Mouse (Mus musculus) heart, adult 18-20 months (tissue): ENCODE data around the gene Slc4a2. TPM values are rescaled to one million over a fixed set of nuclear protein-coding genes. Genes with fewer than 3 reads are reported as not detected.

Experiments used
- DNase-seq, 2 experiments: peaks; one replicate each; pipeline ENCODE4 v3.0.0; 2021 to 2022; ENCODE audit warnings: mixed read lengths in 1 of 2
- total RNA-seq, 2 experiments: library from RNA; stranded (reverse); gene quantifications; 2 replicates each; pipeline ENCODE4 v1.2.3; 2021

Gene Slc4a2
- total RNA-seq, 2 experiments from 2014 or later, result 25.5 to 30.3 TPM

DNA sequence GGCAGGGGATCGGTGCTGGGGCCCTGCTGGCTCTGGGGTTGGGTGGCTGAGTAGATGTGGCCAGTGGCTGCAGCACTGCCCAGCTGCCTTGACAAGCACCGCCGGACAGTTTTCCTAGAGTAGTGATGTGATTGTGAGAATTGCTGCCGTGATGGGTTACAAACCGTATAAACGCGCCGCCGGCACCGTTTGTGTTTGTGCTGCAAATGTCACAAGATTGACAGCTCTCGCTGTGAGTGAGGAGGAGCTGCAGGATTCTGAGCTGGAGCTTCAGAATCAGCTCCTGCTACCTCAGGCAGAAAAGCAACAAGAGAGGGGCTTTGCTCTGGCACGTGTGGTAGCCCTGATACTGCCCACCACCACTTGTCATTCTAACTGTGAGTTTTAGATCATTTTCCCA lies 43.1 kb downstream of the Slc4a2 start:
- DNase-seq, result no peak

DNA sequence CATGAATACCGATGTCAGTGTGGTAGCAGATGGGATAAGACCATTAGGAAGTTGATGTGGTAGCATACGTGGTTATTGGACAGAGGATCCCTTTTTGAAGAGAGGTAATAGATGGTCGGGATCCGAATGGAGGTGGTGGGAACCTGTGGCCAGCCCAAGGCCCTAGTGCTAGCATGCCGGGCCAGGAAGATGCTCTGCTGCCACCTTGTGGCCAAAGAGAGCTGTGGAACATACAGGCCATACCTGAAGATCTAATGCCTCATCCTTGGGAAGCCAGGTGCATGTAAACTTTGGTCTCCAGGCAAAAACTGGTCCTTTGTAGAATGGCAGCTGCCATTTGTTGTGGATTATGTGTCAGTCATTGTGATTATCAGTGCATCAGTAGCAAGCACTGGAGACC lies 47.0 kb downstream of the Slc4a2 start:
- peak; percentile 77 to 88 for DNase-seq

DNA sequence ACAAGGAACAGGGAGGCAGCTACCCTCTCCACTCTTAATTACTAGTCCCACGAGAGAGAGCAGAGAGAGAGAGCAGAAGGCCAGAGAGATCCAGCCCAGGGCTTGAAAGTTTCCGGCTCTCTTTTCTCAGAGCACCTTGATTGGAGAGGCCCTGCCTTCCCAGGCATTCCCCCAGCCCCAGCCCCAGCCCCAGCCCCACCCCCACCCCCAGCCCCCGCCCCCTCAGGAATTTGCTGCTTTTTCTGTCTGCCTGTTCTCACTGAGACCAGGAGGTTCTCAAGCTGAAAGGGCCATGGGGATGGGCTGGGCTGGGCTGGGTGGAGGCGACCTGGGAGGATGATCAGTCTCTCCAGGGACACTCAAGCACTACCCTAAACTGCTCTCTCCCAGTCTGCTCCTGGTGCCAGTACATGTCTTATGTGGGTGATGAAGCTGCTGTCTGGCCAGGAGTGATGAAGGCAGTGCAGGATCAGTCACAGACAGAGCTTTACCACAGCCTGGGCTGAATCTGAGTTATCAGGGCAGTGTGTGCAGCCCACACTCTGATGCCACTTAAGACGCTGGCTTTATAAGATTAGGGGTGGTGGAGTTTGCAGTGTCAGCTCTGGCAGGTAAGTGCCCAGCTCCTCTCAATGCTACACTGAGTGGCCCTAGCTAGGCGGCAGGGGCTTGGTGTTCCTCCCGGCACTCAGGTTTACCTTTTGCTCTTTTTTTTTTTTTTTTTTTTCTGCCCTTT lies 49.4 kb downstream of the Slc4a2 start:
- no peak for DNase-seq

DNA sequence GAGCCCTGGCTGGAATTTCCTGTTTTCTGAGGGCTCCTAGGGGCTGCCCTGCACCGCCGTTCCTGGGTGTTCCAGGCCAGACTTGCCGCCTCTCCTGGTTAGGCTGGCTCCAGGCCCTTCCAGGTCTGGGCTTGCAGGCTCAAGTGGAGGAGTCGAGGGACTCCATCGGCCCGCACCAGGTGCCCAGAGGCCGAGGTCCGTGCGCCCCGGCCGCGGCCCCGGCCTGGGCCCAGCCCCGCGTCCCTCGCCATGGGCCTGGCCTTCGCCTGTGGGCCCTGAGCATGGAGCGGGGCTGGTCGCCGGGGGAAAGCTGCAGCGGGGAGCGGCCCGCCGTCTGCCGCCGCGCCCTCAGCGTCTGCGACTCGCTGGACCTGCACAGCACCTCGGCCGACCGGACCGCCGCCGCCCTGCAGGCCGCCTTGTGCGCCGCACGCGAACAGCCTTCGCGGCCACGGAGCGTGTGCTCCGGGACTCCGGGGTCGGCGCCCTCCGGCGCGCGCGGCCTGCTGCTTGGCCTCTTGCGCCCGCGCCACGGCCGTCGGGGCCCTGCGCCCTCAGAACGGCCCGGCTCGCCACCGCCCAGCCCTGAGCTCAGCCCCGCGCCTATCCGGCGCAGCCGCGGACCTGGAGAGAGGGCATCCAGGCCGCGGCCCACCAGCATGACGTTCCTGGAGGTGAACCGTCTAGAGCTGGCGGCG lies 50.5 kb downstream of the Slc4a2 start:
- no peak for DNase-seq

DNA sequence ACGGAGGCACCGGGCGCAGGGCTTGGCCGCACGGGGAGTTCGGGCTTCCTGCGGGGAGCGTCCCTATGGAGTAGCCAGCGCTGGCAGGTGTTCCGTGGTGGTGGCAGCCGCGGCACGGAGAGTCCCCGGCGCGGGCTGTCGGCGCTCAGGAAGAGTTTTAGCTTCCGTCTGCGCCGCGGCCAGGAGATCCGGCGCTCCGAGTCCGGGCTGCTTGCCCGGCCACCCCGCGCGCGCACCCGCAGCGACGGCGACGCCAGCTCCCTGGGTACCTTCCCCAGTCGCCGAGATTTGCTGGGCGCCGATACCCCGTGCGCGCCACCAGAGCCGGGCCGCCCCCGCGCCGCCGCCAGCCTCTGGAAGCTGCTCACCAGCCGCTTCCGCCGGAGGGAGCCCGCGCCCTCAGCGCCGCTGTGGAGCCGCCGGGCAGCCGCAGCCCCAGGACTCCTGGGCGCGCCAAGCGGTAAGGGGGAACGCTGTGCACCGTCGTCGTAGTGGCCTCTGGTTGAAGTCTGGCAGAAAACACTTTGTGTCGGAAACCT lies 51.2 kb downstream of the Slc4a2 start:
- DNase-seq, result peak; percentile 57 to 59

DNA sequence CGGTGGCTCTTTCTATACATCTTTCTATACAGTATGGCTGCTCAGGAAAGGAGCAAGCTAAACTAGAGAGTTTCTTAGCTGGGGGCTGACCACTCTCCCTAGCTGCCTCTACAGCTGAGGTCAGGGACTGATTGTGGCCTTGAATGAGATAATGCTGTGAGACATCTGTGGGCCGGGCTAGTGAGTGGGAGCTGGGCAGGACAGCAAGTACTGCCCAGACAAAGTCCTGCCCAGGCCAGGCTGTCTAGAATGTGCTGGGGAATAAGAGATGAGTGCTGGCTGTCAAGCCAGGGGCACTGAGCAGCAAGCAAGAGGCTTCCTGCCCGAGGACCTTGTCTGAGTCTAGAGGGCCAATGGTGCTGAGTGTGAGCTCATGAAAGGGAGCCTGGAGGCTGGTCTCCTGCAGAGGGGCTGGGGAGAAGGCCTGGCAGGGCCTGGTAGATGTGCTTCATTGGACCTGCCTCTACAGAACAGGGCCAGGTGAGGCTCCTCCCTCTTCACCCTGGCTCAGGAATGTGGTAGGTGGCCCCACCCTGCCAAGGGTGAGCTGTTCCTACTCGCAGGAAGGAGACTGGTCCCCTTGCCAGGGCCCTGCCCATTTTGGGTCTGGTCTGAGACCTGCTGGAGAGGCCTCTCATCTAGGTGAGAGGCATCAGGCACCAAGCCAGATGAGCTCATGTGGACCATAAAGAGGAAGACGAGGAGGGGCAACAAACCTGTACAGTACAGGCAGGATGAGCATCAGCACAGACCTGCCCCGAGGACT lies 52.0 kb downstream of the Slc4a2 start:
- peak in 1 of 2 experiments; percentile 46 for DNase-seq

DNA sequence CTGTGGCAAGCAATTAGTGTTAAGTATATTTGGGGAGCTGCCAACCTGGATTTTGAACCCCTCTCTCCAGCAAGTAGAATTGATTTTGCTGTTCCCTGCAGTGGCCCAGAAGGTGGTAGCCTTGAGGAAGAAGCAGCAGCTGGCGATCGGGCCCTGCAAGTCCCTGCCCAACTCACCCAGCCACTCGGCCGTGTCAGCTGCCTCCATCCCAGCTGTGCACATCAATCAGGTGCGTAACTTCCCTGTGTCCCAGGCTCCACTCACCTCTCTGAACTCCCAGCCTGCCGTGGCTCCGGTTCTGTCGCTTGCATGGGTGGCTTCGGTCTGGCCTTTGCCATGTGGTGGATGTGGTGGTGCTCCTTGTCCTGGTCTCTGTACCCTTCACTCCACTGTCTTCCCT lies 54.3 kb downstream of the Slc4a2 start:
- no peak for DNase-seq

DNA sequence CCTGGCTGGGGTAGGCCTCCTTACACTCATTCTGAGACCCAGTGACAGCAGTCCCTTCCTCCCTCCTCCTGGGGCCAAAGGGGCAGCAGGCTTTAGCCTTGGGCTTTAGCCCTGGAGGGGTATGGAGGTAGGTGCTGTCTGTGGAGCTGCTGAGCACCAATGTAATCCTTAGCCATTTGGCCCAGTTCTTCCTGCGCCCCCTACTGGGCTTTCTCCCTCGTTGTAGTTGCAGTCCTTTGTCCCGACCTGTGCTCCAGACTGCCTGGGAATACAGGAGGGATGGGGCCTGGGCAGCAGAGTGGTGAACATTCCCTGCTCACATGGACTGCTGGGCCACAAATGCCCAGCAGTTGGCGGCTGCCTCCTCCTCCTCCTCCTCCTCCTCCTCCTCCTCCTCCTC lies 58.0 kb downstream of the Slc4a2 start:
- peak; percentile 44 to 64 for DNase-seq

DNA sequence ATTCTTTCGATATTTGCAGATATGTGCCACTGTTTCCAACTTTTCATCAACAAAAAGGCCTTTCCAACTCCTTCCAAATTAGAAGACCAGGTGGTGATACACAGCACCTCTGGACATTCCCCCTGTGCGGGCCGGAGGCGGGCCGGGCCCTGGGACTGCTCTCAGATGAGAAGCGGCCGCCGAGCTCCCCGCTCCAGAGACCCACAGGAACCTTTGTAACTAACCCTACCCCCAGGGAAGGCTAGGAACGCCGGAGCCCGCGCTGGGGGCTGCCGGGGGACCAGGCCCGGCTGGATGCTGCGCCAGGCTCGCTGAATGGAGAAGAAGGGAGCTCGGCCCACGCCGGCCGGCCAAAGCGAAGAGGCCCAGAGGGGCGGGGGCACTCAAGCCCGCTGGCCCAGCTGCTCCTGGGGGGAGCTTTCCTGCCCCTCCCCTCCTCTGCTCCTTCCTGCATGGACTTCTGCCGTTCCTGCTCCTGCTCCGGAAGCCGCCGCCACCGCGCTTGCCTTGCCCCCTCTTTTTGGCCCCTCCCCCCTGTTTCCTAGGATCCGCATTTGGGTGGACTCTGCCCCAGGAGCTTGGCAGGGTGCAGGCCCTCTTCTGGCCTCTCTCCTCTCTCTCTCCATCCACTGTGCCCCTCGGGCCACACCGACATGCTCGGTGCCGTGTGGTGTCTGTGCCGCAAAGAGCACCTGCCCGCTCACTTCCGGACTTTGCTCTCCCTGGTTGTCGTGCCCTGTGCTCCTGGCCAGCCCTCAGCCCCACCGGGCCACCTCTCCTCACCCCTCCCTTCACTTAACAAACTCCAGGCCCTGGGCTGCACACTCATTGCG lies 58.8 kb downstream of the Slc4a2 start:
- no peak for DNase-seq

DNA sequence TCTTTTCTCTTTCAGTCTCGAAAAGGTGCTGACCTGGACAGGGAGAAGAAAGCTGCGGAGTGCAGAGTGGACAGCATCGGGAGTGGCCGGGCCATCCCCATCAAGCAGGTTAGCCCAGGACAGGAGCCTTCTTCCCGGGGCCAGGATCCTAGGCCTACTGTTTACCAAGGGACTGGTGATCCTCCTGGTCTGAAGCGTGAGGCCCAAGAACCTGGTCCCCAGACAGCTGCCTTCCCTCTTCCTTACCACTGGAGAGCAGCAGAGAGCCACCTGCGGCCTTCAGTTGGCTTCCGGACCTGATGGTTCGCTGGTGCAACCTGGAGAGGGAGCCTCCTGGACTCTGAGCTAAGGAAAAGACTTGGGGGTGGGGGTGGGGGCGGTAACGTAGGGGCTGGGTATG lies 59.7 kb downstream of the Slc4a2 start:
- peak; percentile 43 to 56 for DNase-seq

DNA sequence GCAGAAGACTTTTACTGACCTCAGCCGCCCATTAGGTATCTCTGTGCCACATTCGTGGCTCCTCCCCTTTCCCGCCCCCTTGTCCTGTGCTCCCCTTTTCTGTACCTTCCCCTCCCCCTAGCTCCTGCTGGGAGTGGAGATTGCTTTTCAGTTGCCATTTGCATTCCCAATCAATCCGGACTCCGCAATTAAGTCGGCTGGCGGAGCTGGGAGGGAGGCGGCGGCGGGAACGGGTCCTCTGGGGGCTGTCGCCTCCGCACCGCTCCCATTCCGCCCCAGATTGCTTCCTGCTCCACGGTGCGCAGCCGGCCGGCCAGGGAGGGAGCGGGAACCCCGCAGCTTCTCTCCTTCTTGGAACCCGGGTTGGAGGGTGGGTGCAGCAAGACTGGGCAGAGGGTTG lies 61.3 kb downstream of the Slc4a2 start:
- no peak for DNase-seq

DNA sequence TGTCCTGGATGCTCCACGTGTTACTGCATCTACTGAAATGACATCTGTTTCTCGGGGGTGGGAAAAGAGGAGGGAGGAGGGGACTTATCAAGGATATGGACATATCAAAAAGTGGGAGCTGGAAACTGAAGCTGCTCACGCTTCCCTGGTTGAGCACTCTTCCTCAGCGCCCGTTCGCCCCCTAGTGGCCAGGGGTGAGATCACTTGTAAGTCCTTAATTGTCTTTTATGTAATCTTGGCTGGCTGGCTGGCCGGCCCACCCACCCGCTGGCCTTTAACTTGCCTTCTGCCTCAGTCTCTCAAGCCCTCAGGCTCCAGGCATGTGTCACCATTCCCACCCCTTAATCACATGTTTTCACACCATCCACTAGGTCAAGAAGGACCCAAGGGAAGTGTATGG lies 62.5 kb downstream of the Slc4a2 start:
- peak; percentile 84 to 96 for DNase-seq

DNA sequence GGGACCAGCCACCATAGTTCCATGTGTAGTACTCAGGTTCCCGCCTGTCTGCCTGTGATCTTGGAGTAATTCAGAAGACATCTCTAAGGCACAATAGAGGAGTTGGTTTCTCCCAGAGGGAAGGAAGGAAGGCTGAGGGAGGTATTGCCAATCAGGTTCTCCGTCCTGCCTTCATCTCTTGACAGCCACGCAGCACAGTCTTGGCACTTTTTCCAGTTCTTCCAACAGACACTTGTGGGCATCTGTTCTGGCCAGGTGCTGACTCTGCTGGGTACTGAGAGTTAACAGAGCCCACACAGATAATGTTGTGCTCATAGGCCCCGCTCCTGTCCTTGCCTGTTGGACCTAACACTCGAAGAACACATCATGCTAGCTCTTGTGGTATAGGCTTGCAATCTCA lies 63.1 kb downstream of the Slc4a2 start:
- no peak for DNase-seq

DNA sequence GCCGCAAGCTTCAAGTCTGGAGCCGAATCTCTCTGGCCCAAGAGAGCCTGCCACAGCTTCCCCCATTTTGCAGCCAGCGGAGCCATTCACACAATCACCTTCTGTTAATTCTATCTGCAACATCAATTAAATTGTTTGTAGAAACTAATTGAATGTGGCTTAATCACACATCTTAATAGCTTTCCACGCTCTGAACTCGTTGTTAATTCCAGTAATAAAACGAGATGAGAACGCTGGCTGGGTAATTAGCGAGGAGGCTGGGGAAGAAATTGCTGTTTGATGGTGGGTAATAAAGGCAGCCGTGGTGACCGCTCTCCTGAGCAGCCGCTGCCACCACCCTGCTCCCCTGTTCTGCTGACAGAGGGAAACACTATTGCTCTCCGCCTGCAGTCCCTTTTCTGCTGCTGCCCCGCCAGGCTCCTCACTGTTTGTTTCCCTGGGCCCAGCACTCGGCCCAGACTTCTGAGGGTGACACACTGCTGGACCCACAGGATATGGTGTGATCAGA lies 66.8 kb downstream of the Slc4a2 start:
- no peak for DNase-seq

Other genes starting within 250 kb of the Slc4a2 start
- 10 to 100 TPM; 52.6 to 61.1 TPM for gene Kcnh2, start 72.2 kb upstream of the Slc4a2 start, total RNA-seq
- gene Nos3, start 59.0 kb upstream of the Slc4a2 start, total RNA-seq, result 10 to 100 TPM; 21.8 to 22.6 TPM
- 1 to 10 TPM in 1 of 2 experiments, under 1 TPM in 1; 0.75 to 1.4 TPM for gene Atg9b, start 31.7 kb upstream of the Slc4a2 start, total RNA-seq
- gene Abcb8, start 30.2 kb upstream of the Slc4a2 start, total RNA-seq, result 10 to 100 TPM; 87.2 to 90.7 TPM
- not detected for gene Asic3, start 10.4 kb upstream of the Slc4a2 start, total RNA-seq
- gene Cdk5, start 307 bp upstream of the Slc4a2 start, total RNA-seq, result 10 to 100 TPM; 19.3 to 23.0 TPM
- 100 to 1,000 TPM; 288 to 330 TPM for gene Fastk, start 21.4 kb downstream of the Slc4a2 start, total RNA-seq
- 10 to 100 TPM; 10.7 to 10.8 TPM for gene Tmub1, start 24.0 kb downstream of the Slc4a2 start, total RNA-seq
- gene Agap3, start 28.3 kb downstream of the Slc4a2 start, total RNA-seq, result 10 to 100 TPM; 89.1 to 98.9 TPM
- gene Gbx1, start 103.4 kb downstream of the Slc4a2 start, total RNA-seq, result not detected
- 10 to 100 TPM; 83.7 to 90.6 TPM for gene Asb10, start 117.1 kb downstream of the Slc4a2 start, total RNA-seq
- not detected for gene 4931409K22Rik, start 133.0 kb downstream of the Slc4a2 start, total RNA-seq
- gene Abcf2, start 153.6 kb downstream of the Slc4a2 start, total RNA-seq, result 10 to 100 TPM; 53.5 to 54.9 TPM
- 1 to 10 TPM; 5.8 to 6.9 TPM for gene Chpf2, start 162.9 kb downstream of the Slc4a2 start, total RNA-seq
- 10 to 100 TPM; 56.5 to 59.8 TPM for gene Smarcd3, start 200.6 kb downstream of the Slc4a2 start, total RNA-seq